Mouse (Mus musculus) hindbrain, embryonic 15.5 days (tissue): ENCODE measurements around the gene Rnaseh2a. TPM values are rescaled to one million over a fixed set of nuclear protein-coding genes. Genes with fewer than 3 reads are reported as not detected.

ENCODE experiments used
- ATAC-seq: fragments of 200-750 bp; cut with Nextera tagmentation; 2 replicates; pipeline ENCODE4 v1.8.0; 2017; ENCODE audit warnings: low read depth, moderate number of reproducible peaks, moderate TSS enrichment; ENCODE audit not compliant: low FRiP score
- H3K27ac ChIP-seq: fragments of 300-500 bp; sonication (generic); replicated peaks from 2 replicates; pipeline ENCODE4 v1.5.1; 2015; ENCODE audit warnings: mild to moderate bottlenecking, inconsistent platforms
- H3K27me3 ChIP-seq: fragments of 300-500 bp; sonication (generic); 2 replicates; pipeline ENCODE4 v1.6.1; 2015; ENCODE audit warnings: control low read depth, inconsistent platforms
- H3K36me3 ChIP-seq: fragments of 300-500 bp; sonication (generic); 2 replicates; pipeline ENCODE4 v1.6.1; 2015; ENCODE audit warnings: control low read depth, inconsistent platforms
- H3K4me1 ChIP-seq: fragments of 300-500 bp; sonication (generic); replicated peaks from 2 replicates; pipeline ENCODE4 v1.6.1; 2015; ENCODE audit warnings: control low read depth, inconsistent platforms
- H3K4me2 ChIP-seq: fragments of 300-500 bp; sonication (generic); 2 replicates; pipeline ENCODE4 v1.6.1; 2015; ENCODE audit warnings: moderate library complexity, mild to moderate bottlenecking, inconsistent platforms
- H3K4me3 ChIP-seq: fragments of 300-500 bp; sonication (generic); 2 replicates; pipeline ENCODE4 v1.5.1; 2015; ENCODE audit warnings: mild to moderate bottlenecking, inconsistent platforms
- H3K9ac ChIP-seq: fragments of 300-500 bp; sonication (generic); 2 replicates; pipeline ENCODE4 v1.6.1; 2015; ENCODE audit warnings: inconsistent platforms
- H3K9me3 ChIP-seq: fragments of 300-500 bp; sonication (generic); 2 replicates; pipeline ENCODE4 v1.6.1; 2016; ENCODE audit warnings: control low read depth, inconsistent platforms
- WGBS: fragments of 180-500 bp; shearing (Covaris S2); methylation state at CpG from one replicate; pipeline ENCODE4 v1.1.7; 2015; 5-methylcytosine and 5-hydroxymethylcytosine counted together
- polyA plus RNA-seq: library from polyadenylated mRNA; unstranded; fragments of >200 nt; fragmentation: Nextera tagmentation; extraction: Ambion mirVana; gene quantifications from 2 replicates; pipeline ENCODE4 v1.2.1, GENCODE M21; 2015

Gene Rnaseh2a
- polyA plus RNA-seq, 1 experiment from 2014 or later = 59.8 TPM

DNA sequence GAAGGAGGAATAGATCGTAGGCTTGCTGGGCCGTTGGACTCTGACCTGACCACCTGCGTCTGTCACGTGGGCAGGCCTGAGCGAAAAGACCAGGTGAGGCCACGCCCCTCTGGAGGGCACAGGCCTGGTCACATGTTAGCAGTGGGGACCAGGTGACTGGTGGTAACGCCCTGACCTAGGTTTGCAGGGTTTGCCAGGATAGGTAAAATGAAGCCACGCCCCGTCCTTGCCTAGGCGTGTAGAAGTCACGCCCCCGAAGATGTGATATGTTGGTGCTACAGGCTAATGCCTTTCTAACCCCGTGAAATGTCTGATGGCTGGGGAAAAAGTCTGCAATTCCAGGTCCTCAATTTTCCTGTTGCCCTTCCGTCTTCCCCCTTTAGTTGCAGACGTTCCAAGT, 21.3 kb upstream of the Rnaseh2a start:
- peak; percentile 49 for ATAC-seq
- under 1% methylated on average over 15 of the region's 15 CpGs for WGBS

DNA sequence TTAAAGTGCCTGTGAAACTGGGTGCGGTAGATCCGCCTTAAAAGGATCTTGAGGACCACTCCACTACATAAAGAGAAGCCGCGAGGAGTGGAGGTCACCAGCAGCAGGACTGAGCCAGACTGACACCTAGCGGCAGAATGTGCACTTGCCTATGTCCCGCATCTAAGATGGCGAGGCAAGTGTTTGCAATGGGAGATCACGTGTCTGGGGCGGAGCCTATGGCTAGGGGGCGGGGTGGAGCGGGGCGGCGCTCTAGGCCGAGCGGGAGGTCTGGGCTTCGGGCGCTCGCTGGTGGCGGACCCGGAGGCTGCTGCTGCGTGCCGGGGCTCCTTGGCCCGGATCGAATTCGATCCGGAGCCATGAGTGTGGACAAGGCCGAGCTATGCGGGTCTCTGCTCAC, 20.8 kb upstream of the Rnaseh2a start, which contains the start of gene Hook2:
Gene Hook2 (plus strand): TSS at position 255 of the 400 bp plus-strand sequence.
- peak within 1 kb of the TSS; percentile 85 for H3K27ac ChIP-seq
- peak within 1 kb of the TSS; percentile 65 for H3K4me3 ChIP-seq
- peaks cover 30% of the 10 kb centered on the region for H3K4me1 ChIP-seq
- H3K9me3 ChIP-seq = no peaks in the 10 kb centered on the region
- peak; percentile 88 for ATAC-seq
- peak within 1 kb of the TSS; percentile 73 for H3K4me2 ChIP-seq
- under 1% methylated on average over 28 of the region's 28 CpGs for WGBS
- peak within 1 kb of the TSS; percentile 74 for H3K9ac ChIP-seq
- no peaks in the 10 kb centered on the region for H3K36me3 ChIP-seq
- H3K27me3 ChIP-seq = peaks cover 16% of the 10 kb centered on the region

More for the DNA sequence above, 21.3 kb upstream of the Rnaseh2a start:
- no peaks in the 10 kb centered on the region for H3K36me3 ChIP-seq
- peak overlapping the region; percentile 73 for H3K4me2 ChIP-seq
- peaks cover 29% of the 10 kb centered on the region for H3K4me1 ChIP-seq
- H3K4me3 ChIP-seq = peak overlapping the region; percentile 65
- H3K27ac ChIP-seq = peak overlapping the region; percentile 85
- peak overlapping the region; percentile 74 for H3K9ac ChIP-seq
- peaks cover 16% of the 10 kb centered on the region for H3K27me3 ChIP-seq
- H3K9me3 ChIP-seq = no peaks in the 10 kb centered on the region

DNA sequence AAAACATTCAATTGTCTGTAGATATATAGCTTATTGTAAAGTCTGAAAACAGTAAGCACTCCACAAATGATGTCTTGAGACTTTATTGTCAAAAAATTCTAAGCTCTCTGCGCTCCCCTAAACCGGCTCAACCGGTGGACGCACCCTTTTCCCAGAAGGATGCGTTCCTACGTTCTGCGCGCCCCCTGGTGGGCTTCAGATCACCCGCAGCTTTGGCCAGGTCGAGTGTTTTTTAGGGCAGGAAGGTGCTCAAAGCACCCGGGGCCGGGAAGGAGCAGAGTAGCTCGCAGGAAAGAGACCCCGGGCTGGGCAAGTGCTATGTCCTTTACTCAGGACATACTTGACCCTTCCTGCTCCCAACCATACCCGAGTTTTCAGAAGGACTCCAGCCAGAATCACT, 20.2 kb upstream of the Rnaseh2a start:
- Histone ChIP-seq H3K4me2 (peak overlapping the region; percentile 73), H3K4me1 (peaks cover 36% of the 10 kb centered on the region), H3K4me3 (peak overlapping the region; percentile 65), H3K9ac (peak overlapping the region; percentile 74), H3K27me3 (peaks cover 12% of the 10 kb centered on the region), H3K9me3 (no peaks in the 10 kb centered on the region), H3K36me3 (no peaks in the 10 kb centered on the region), H3K27ac (peak overlapping the region; percentile 85)
- WGBS = under 1% methylated on average over 15 of the region's 15 CpGs
- ATAC-seq = peak; percentile 25

DNA sequence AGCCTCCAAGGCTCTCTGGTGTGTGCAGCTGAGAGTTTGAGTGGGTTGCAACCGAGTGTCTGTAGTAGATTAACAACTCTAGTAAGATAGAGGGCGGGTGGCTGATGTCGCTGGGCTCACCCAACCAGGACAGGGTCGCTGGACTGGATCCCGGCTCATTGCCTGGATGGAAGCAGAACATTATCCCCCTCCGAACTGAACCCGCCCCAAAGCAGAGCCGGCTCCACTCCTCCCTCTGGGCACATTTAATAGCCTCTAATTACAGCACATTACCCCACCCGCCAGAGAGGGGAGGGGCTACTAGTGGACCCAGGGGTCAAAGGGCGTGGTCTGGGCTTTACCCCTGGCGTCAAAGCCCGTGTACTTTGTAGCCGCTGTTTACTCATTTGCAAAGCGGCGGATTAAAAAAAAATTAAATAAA, 19.8 kb upstream of the Rnaseh2a start:
- H3K9me3 ChIP-seq = no peaks in the 10 kb centered on the region
- peak overlapping the region; percentile 73 for H3K4me2 ChIP-seq
- no peak overlapping the region for H3K9ac ChIP-seq
- H3K4me1 ChIP-seq = peaks cover 40% of the 10 kb centered on the region
- 17% methylated on average over 15 of the region's 15 CpGs for WGBS
- no peak for ATAC-seq
- no peak overlapping the region for H3K27ac ChIP-seq
- no peaks in the 10 kb centered on the region for H3K36me3 ChIP-seq
- peaks cover 11% of the 10 kb centered on the region for H3K27me3 ChIP-seq
- peak overlapping the region; percentile 65 for H3K4me3 ChIP-seq

DNA sequence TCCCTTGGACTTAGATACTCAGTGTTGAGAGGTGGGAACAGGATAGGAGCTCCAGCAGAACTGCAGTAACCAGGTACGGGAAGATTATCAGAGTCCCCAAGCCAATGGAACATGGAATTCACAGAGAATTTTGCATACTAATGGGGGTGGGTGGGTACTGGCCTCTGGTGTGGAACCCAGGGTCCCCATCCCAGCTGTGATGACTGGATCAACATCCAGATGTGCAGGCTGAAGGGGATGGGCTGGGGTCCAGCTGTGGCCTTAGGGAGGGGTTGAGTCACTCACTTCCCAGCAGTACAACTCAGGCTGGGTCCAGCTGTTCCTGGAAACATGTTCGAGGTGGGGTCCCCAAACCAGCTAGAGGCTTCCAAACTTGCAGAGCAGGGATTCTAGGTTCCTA, 18.3 kb upstream of the Rnaseh2a start:
- ATAC-seq = no peak
- 76% methylated on average over 2 of the region's 2 CpGs for WGBS
- Histone ChIP-seq H3K4me3 (no peak overlapping the region), H3K27me3 (peaks cover 11% of the 10 kb centered on the region), H3K9me3 (no peaks in the 10 kb centered on the region), H3K4me1 (peaks cover 41% of the 10 kb centered on the region), H3K9ac (no peak overlapping the region), H3K36me3 (no peaks in the 10 kb centered on the region), H3K27ac (no peak overlapping the region), H3K4me2 (no peak overlapping the region)

DNA sequence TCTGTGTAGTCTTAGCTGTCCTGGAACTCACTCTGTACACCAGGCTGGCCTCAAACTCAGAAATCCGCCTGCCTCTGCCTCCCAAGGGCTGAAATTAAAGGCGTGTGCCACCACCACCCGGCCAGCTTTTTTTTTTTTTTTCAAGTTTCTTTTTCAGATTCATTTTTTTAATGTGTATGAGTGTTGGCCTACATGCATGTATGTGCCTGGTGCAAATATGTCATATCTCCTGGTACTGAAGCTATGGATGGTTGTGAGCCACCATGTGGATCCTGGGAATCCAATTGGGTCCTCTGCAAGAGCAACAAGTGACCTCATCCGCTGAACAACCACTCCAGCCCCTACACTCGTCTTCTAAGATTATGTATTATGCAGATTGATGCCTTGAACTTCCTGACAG, 17.8 kb upstream of the Rnaseh2a start:
- no peak overlapping the region for H3K27ac ChIP-seq
- no peaks in the 10 kb centered on the region for H3K9me3 ChIP-seq
- H3K4me2 ChIP-seq = no peak overlapping the region
- H3K36me3 ChIP-seq = no peaks in the 10 kb centered on the region
- no peak overlapping the region for H3K9ac ChIP-seq
- H3K4me3 ChIP-seq = no peak overlapping the region
- ATAC-seq = no peak
- peaks cover 11% of the 10 kb centered on the region for H3K27me3 ChIP-seq
- 80% methylated on average over 5 of the region's 5 CpGs for WGBS
- peaks cover 41% of the 10 kb centered on the region for H3K4me1 ChIP-seq

DNA sequence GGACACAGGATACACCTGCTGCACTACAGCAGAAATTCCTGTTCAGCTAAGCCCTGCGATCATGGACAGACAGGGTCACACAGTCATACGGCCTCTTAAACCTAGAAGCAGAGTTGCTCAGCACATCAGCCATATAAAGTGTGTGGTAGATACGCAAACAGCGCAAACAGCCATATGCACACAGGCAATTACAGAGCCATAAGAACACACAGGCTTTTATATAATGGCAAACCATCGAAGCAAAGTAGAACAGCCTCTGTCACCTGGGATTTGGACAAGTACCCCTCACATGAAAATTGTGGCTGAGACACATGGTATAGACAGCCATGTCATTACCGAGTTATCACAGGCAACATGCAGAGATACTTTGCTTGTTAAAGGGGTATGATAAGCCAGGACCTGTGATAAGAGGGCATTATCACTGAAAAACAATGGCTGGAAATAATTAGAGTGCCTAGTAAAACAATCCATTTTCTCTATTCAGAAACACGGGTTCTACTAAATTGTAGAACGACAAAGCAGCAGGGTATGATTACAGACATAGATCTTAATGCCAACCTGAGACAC, 16.9 kb upstream of the Rnaseh2a start:
- peaks cover 11% of the 10 kb centered on the region for H3K27me3 ChIP-seq
- ATAC-seq = peak; percentile 0; the same call in 1 of the 2 replicates
- H3K9ac ChIP-seq = peak overlapping the region; percentile 60
- H3K36me3 ChIP-seq = no peaks in the 10 kb centered on the region
- peak overlapping the region; percentile 50 for H3K4me3 ChIP-seq
- H3K27ac ChIP-seq = peak overlapping the region; percentile 86
- H3K4me1 ChIP-seq = peaks cover 44% of the 10 kb centered on the region
- no peaks in the 10 kb centered on the region for H3K9me3 ChIP-seq
- H3K4me2 ChIP-seq = peak overlapping the region; percentile 95
- 32% methylated on average over 8 of the region's 8 CpGs for WGBS

DNA sequence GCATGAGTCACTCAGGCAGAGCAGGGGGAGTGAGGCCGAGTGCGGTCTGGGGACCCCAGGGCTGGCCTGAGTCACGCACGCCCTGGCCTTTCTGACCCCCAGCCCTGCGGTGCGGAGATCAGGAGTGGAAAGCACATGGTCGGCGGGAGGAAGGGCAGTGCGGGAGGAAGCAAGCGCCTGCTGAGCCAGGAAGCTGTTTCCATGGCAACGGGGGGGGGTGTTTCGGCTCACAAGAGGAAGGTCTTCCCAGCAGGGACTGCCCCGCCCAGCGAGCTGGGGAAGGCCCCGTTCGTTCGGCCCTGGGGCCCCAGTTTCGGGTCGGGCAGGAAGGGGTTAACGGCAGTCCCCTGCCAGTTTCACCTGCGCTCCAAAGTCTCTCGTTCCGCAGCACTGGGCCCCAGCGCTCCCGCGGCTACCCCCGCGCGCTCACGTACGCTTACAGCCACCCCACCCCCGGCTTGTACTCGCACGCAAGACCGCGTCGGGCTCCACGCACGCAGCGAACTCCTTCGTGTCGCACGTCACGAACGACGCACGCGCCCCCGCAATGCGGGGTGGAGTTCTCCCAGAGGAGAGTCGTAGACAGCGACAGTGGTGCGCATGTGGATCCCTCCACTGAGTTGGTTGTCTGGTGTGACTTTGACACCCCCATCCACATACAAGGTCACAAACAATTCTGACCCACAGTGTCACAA, 16.3 kb upstream of the Rnaseh2a start:
- Histone ChIP-seq H3K27ac (peak overlapping the region; percentile 86), H3K36me3 (no peaks in the 10 kb centered on the region), H3K4me1 (peaks cover 44% of the 10 kb centered on the region), H3K4me2 (peak overlapping the region; percentile 95), H3K27me3 (peaks cover 11% of the 10 kb centered on the region), H3K4me3 (peak overlapping the region; percentile 50), H3K9ac (peak overlapping the region; percentile 60), H3K9me3 (no peaks in the 10 kb centered on the region)
- WGBS = under 1% methylated on average over 53 of the region's 53 CpGs
- ATAC-seq = peak; percentile 62

DNA sequence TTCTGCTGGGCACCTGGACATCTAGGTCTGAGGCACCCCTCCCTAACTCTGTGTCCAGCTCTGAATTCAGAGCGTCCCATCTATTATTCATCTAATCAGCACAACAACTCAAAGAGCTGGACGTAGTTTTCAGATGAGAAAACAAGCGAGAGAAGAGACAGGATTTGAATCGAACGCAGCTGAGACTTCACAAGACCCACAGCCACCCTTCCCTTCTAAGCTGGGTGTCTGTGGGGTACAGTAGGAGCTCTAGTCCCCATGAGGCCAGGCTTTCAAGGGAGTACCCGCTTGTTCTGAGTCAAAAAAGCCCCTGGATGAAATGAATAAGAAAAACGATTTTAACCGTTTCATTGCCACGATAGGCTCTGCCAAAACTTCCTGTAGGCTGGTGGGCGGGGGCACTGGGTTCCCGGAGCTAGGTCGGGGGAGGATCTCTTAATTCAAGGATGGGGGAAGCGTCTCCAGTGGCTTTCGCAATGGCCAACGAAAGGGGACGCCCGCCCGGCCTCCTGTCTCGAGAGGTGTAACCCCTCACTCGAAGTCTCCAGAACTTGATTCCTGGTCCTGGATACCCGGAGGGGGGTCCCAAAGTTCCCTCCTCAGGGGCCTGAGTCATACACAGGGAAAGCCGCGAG, 15.6 kb upstream of the Rnaseh2a start:
- Histone ChIP-seq H3K4me3 (peak overlapping the region; percentile 50), H3K4me2 (peak overlapping the region; percentile 95), H3K4me1 (peaks cover 49% of the 10 kb centered on the region), H3K36me3 (no peaks in the 10 kb centered on the region), H3K9me3 (no peaks in the 10 kb centered on the region), H3K27me3 (peaks cover 11% of the 10 kb centered on the region), H3K9ac (peak overlapping the region; percentile 60), H3K27ac (peak overlapping the region; percentile 86)
- no peak for ATAC-seq
- WGBS = under 1% methylated on average over 23 of the region's 23 CpGs

DNA sequence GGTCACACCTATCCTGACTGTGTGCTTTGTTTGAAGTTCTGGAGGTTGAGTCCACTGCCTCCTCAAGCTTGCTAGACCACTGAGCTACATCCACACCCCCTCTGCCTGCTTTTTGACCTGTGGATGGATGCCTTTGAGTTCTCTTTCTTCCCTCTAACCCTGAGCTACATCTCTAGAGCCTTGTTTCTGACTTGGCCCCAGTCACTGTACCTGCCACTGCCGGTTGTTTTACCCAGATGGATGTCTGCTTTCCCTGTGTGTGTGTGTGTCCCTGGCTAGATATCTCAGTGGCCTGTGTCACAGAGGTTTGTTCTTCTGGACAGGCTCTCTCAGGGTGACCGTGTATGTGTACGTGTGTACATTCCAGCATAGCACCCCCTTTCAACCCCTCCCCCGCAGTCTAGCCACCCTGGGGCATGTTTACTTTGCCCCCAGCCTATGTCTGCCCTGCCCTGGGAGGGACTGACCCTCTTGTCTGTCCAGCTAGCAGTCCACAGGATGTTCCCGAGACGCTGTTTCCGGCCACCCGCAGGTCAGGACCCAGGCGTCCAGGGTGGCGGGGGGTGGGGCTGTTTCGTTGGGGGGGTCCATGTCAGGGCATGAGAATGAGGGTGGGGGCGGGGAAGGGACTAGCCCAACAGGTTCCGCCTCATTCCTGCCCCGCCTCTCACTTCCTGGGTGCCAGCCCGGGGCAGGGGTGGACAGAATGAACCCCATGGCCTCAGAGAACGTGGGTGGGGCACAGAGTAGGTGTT, 14.9 kb upstream of the Rnaseh2a start:
- 14% methylated on average over 16 of the region's 16 CpGs for WGBS
- H3K27me3 ChIP-seq = peaks cover 11% of the 10 kb centered on the region
- ATAC-seq = no peak
- no peaks in the 10 kb centered on the region for H3K9me3 ChIP-seq
- peak overlapping the region; percentile 95 for H3K4me2 ChIP-seq
- peak overlapping the region; percentile 60 for H3K9ac ChIP-seq
- H3K36me3 ChIP-seq = no peaks in the 10 kb centered on the region
- peak overlapping the region; percentile 86 for H3K27ac ChIP-seq
- H3K4me3 ChIP-seq = peak overlapping the region; percentile 50
- peaks cover 50% of the 10 kb centered on the region for H3K4me1 ChIP-seq

DNA sequence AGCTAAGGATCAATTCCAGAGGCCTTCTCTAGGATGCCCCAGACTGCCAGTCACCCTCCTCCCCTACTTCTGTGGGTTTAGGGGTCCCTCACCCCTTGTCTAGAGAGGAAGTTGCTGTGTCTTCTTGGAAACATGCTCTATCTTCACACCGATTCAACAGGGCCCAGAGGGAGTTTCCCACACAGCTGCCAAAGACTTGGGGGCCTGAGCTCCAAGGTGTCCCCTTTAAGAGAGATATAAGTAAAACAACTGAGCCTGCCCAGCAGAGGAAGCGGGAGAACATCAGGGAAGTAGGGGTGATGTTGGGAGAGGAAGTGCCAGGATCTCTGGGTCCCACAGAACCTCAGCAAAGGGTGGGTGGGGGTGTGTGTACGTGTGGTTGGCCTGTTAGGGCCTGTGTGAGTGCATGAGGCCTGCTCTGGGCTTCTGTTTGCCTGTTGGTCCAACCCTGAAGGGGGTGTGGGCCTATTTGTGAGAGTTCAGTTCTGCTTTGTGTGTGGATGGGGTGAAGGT, 13.0 kb upstream of the Rnaseh2a start:
- Histone ChIP-seq H3K9ac (no peak overlapping the region), H3K27me3 (peaks cover 1% of the 10 kb centered on the region; the same call in 1 of the 2 replicates), H3K27ac (no peak overlapping the region), H3K36me3 (no peaks in the 10 kb centered on the region), H3K4me1 (peaks cover 64% of the 10 kb centered on the region), H3K4me2 (no peak overlapping the region), H3K9me3 (no peaks in the 10 kb centered on the region), H3K4me3 (no peak overlapping the region)
- ATAC-seq = no peak
- WGBS = 74% methylated on average over 3 of the region's 3 CpGs
